Mouse (Mus musculus) lung, postnatal 10 days (tissue): ENCODE data around the gene Olfr1162.
"Not testable (repeated sequence)": the region's sequence is repeated elsewhere in the genome, so short reads cannot be mapped to it uniquely, and the experiment has no call there.

Source experiments
- DNase-seq: peaks from one replicate; pipeline ENCODE4 v3.0.0; 2021

Gene Olfr1162

GRCm38 (mm10) chr2:88051029-88051428 is at the start of gene Olfr1162:
TSS of gene Olfr1162 (minus strand) at chr2:88051129.
- no peak for DNase-seq

- no peak for DNase-seq
Measured at GRCm38 (mm10) chr2:88093866-88094265, 42.9 kb upstream of the Olfr1162 start, which contains the start of gene Olfr1164. TSS of gene Olfr1164 (minus strand) at chr2:88093966.

- no peak for DNase-seq
Measured at GRCm38 (mm10) chr2:88071730-88072129, 20.8 kb upstream of the Olfr1162 start, which contains the start of gene Olfr1163. TSS of gene Olfr1163 (minus strand) at chr2:88071830.

- no peak for DNase-seq
Measured at GRCm38 (mm10) chr2:88063587-88063986, 12.7 kb upstream of the Olfr1162 start.

- no peak for DNase-seq
Measured at GRCm38 (mm10) chr2:88037599-88037998, 13.3 kb downstream of the Olfr1162 start, which contains the start of gene Olfr73. TSS of gene Olfr73 (minus strand) at chr2:88037699.

GRCm38 (mm10) chr2:88022474-88022873 is 28.5 kb downstream of the Olfr1162 start, which contains the start of gene Olfr1161:
TSS of gene Olfr1161 (plus strand) at chr2:88022774.
- not testable (repeated sequence) for DNase-seq

- DNase-seq: no peak
Measured at GRCm38 (mm10) chr2:88007515-88008318, 43.2 kb downstream of the Olfr1162 start, which contains the start of gene Olfr1160. TSS of gene Olfr1160 (minus strand) at chr2:88008268.
